Mouse (Mus musculus) liver, embryonic 16.5 days (tissue): ENCODE measurements at regions not wholly inside any gene's neighbourhood (a gene's known extent, or its start where the extent isn't known, plus 50 kb on each side); places are given as distances from the start of the nearest gene placed in this dataset.

Source experiments
- ATAC-seq: fragments of 200-750 bp; cut with Nextera tagmentation; 2 replicates; pipeline ENCODE4 v1.8.0; 2017; ENCODE audit warnings: low read depth, mild to moderate bottlenecking, moderate number of reproducible peaks, moderate library complexity
- H3K27ac ChIP-seq: fragments of 300-500 bp; sonication (generic); 2 replicates; pipeline ENCODE4 v1.5.1; 2014; ENCODE audit warnings: mild to moderate bottlenecking, low read length
- H3K27me3 ChIP-seq: fragments of 300-500 bp; sonication (generic); 2 replicates; pipeline ENCODE4 v1.6.1; 2014; ENCODE audit warnings: low read depth, low read length, mixed read lengths; ENCODE audit not compliant: control insufficient read depth, insufficient read depth
- H3K36me3 ChIP-seq: fragments of 300-500 bp; sonication (generic); 2 replicates; pipeline ENCODE4 v1.6.1; 2014; ENCODE audit warnings: mild to moderate bottlenecking; ENCODE audit not compliant: control insufficient read depth, insufficient read depth
- H3K4me1 ChIP-seq: fragments of 300-500 bp; sonication (generic); 2 replicates; pipeline ENCODE4 v1.6.1; 2014; ENCODE audit warnings: low read depth, low read length, mixed read lengths; ENCODE audit not compliant: control insufficient read depth
- H3K4me2 ChIP-seq: fragments of 300-500 bp; sonication (generic); 2 replicates; pipeline ENCODE4 v1.6.1; 2014; ENCODE audit warnings: low read depth, low read length, mixed read lengths
- H3K4me3 ChIP-seq: fragments of 300-500 bp; sonication (generic); 2 replicates; pipeline ENCODE4 v1.5.1; 2014; ENCODE audit warnings: low read depth, mild to moderate bottlenecking, low read length
- H3K9ac ChIP-seq: fragments of 300-500 bp; sonication (generic); 2 replicates; pipeline ENCODE4 v1.6.1; 2014; ENCODE audit warnings: low read depth, low read length
- H3K9me3 ChIP-seq: fragments of 300-500 bp; sonication (generic); replicated peaks from 2 replicates; pipeline ENCODE4 v1.6.1; 2016; ENCODE audit warnings: low read length; ENCODE audit not compliant: control insufficient read depth
- WGBS: fragments of 180-500 bp; shearing (Covaris S2); extraction: QIAGEN DNeasy Blood & Tissue Kit; methylation state at CpG from one replicate; pipeline ENCODE4 v1.1.7; 2014; ENCODE audit not compliant: insufficient replicate concordance; 5-methylcytosine and 5-hydroxymethylcytosine counted together

- no peak for ATAC-seq
- H3K36me3 ChIP-seq: no peaks in the 10 kb centered on the region
- no peaks in the 10 kb centered on the region for H3K9me3 ChIP-seq
- no peaks in the 10 kb centered on the region for H3K27me3 ChIP-seq
- no peak overlapping the region for H3K4me2 ChIP-seq
- H3K9ac ChIP-seq: no peak overlapping the region
- H3K4me1 ChIP-seq: no peaks in the 10 kb centered on the region
- WGBS: 59% methylated on average over 3 of the region's 3 CpGs
- H3K27ac ChIP-seq: no peak overlapping the region
- no peak overlapping the region for H3K4me3 ChIP-seq
These were observed 59.9 kb upstream of the Tfec start for GRCm38 (mm10) chr6:16958102-16958501.

GRCm38 (mm10) chr6:16956771-16957435 is 58.7 kb upstream of the Tfec start:
- Histone ChIP-seq H3K9ac (no peak overlapping the region), H3K4me2 (no peak overlapping the region), H3K9me3 (no peaks in the 10 kb centered on the region), H3K27ac (no peak overlapping the region), H3K36me3 (no peaks in the 10 kb centered on the region), H3K4me3 (no peak overlapping the region), H3K4me1 (no peaks in the 10 kb centered on the region), H3K27me3 (no peaks in the 10 kb centered on the region)
- no peak for ATAC-seq
- 59% methylated on average over 6 of the region's 6 CpGs for WGBS
